Mouse (Mus musculus) bone marrow macrophage, adult 2 months (primary cell): ENCODE results near the gene Kcnh2. TPM values are rescaled to one million over a fixed set of nuclear protein-coding genes. Genes with fewer than 3 reads are reported as not detected.

Experiments used
- H3K27ac ChIP-seq: 2 replicates; pipeline ENCODE4 v1.5.1; 2012; ENCODE audit warnings: low read depth, low read length; ENCODE audit not compliant: insufficient read depth
- H3K4me1 ChIP-seq: 2 replicates; pipeline ENCODE4 v1.6.1; 2012; ENCODE audit warnings: low read length; ENCODE audit not compliant: control insufficient read depth, insufficient read depth
- H3K4me3 ChIP-seq: 2 replicates; pipeline ENCODE4 v1.5.1; 2012; ENCODE audit warnings: mild to moderate bottlenecking, low read length, moderate library complexity; ENCODE audit not compliant: insufficient read depth
- CTCF ChIP-seq: IDR thresholded peaks from 2 replicates; pipeline ENCODE4 v1.5.1; 2012; ENCODE audit warnings: low read depth, mild to moderate bottlenecking, low read length, moderate library complexity
- POLR2A ChIP-seq: IDR thresholded peaks from 2 replicates; pipeline ENCODE4 v1.6.1; 2012; ENCODE audit warnings: mild to moderate bottlenecking, low read depth, low read length, borderline replicate concordance
- polyA plus RNA-seq: library from polyadenylated mRNA; stranded (reverse); fragments of >200 nt; gene quantifications from 2 replicates; pipeline ENCODE4 v1.2.4, GENCODE M21; 2012; ENCODE audit not compliant: missing spikeins, insufficient read depth, insufficient read length

The Kcnh2 gene
- polyA plus RNA-seq, 1 experiment = not detected

- no peak overlapping the region for H3K4me3 ChIP-seq
- TF ChIP-seq CTCF = no peak
- H3K27ac ChIP-seq = no peak overlapping the region
- H3K4me1 ChIP-seq = peaks cover 16% of the 10 kb centered on the region
These were observed 16.7 kb downstream of the Kcnh2 start for GRCm38 (mm10) chr5:24334749-24335148.

GRCm38 (mm10) chr5:24332401-24332800 is 19.0 kb downstream of the Kcnh2 start:
- Histone ChIP-seq H3K27ac (no peak overlapping the region), H3K4me1 (peaks cover 7% of the 10 kb centered on the region), H3K4me3 (no peak overlapping the region)
- TF ChIP-seq CTCF = no peak
- TF ChIP-seq POLR2A = no peak

- Histone ChIP-seq H3K4me3 (no peak overlapping the region), H3K27ac (no peak overlapping the region), H3K4me1 (peaks cover 9% of the 10 kb centered on the region)
- no peak for TF ChIP-seq POLR2A
- no peak for TF ChIP-seq CTCF
These were observed 21.5 kb downstream of the Kcnh2 start for GRCm38 (mm10) chr5:24329965-24330298.

- no peak overlapping the region for H3K27ac ChIP-seq
- TF ChIP-seq CTCF = no peak
- TF ChIP-seq POLR2A = no peak
- no peak overlapping the region for H3K4me3 ChIP-seq
- peaks cover 9% of the 10 kb centered on the region for H3K4me1 ChIP-seq
These were observed 22.0 kb downstream of the Kcnh2 start for GRCm38 (mm10) chr5:24329212-24329964.

GRCm38 (mm10) chr5:24328813-24329211 is 22.6 kb downstream of the Kcnh2 start:
- Histone ChIP-seq H3K4me1 (peaks cover 9% of the 10 kb centered on the region), H3K4me3 (no peak overlapping the region), H3K27ac (no peak overlapping the region)
- TF ChIP-seq CTCF (no peak), POLR2A (no peak)

- no peak overlapping the region for H3K4me3 ChIP-seq
- no peak for TF ChIP-seq POLR2A
- no peak for TF ChIP-seq CTCF
- H3K27ac ChIP-seq = no peak overlapping the region
- H3K4me1 ChIP-seq = peaks cover 9% of the 10 kb centered on the region
These were observed 24.5 kb downstream of the Kcnh2 start for GRCm38 (mm10) chr5:24326842-24327417.

GRCm38 (mm10) chr5:24326166-24326841 is 25.1 kb downstream of the Kcnh2 start:
- peaks cover 9% of the 10 kb centered on the region for H3K4me1 ChIP-seq
- H3K4me3 ChIP-seq = no peak overlapping the region
- TF ChIP-seq POLR2A (no peak), CTCF (no peak)
- no peak overlapping the region for H3K27ac ChIP-seq

- TF ChIP-seq POLR2A = no peak
- TF ChIP-seq CTCF = no peak
- no peak overlapping the region for H3K27ac ChIP-seq
- H3K4me1 ChIP-seq = peaks cover 9% of the 10 kb centered on the region
- H3K4me3 ChIP-seq = no peak overlapping the region
These were observed 26.2 kb downstream of the Kcnh2 start for GRCm38 (mm10) chr5:24325251-24325650.

- no peak for TF ChIP-seq POLR2A
- Histone ChIP-seq H3K4me3 (no peak overlapping the region), H3K27ac (no peak overlapping the region), H3K4me1 (peaks cover 5% of the 10 kb centered on the region)
These were observed 29.4 kb downstream of the Kcnh2 start for GRCm38 (mm10) chr5:24321711-24322682.
